Comparison of ENCODE assay signal across 9 mouse cellular contexts in genomic region chr4:57904638-57905037, GRCm38 (mm10). TPM values are rescaled to one million over a fixed set of nuclear protein-coding genes. Genes with fewer than 3 reads are reported as not detected.
DNase-seq lines count a peak whose midpoint lies in the region; ATAC-seq and TF ChIP-seq lines count a peak whose summit lies in the region.
"Had no signal": no experiment of that assay in that cellular context is flagged by ENCODE, and none has a peak within 500 bp of the region (broad histone marks: within the 10 kb centered on the region; RNA-seq: fewer than 3 reads in every experiment).

No protein-coding gene starts in this region.

- intact Hi-C loops in heart, postnatal 10 days (cut with DNase I), result loop anchor here (1.0 to 10.0 kb wide), 3 partner anchors 233 to 532 kb away; no protein-coding TSS in a partner anchor

- H3K36me3 ChIP-seq in heart, embryonic 15.5 days, result no peaks in the 10 kb centered on the region
- no peaks in the 10 kb centered on the region for H3K36me3 ChIP-seq in kidney, adult 2 months (ENCODE audit: control insufficient read depth, insufficient read depth, low read length)
- no peaks in the 10 kb centered on the region for H3K36me3 ChIP-seq in midbrain, embryonic 13.5 days

- 0 out of 2 replicates have a peak, but pooled peaks cover 3% of the 10 kb centered on the region for H3K27me3 ChIP-seq in heart, embryonic 15.5 days
- H3K27me3 ChIP-seq in kidney, adult 2 months (replicated peaks; ENCODE audit: control insufficient read depth, insufficient read depth, low read length), result no peaks in the 10 kb centered on the region
- H3K27me3 ChIP-seq in midbrain, embryonic 13.5 days, result no peaks in the 10 kb centered on the region

- H3K27ac ChIP-seq in heart, embryonic 15.5 days, result no peak overlapping the region
- H3K27ac ChIP-seq in kidney, adult 2 months (ENCODE audit: insufficient read depth, low read depth, low read length), result no peak overlapping the region
- H3K27ac ChIP-seq in midbrain, embryonic 13.5 days, result no peak overlapping the region
- H3K27ac ChIP-seq: macrophage had no signal

- no peak for DNase-seq in heart, postnatal 10 days
- DNase-seq in brain, adult 2 months (ENCODE audit: low read depth, low spot score), result peak; percentile 18
- peak; percentile 77 for DNase-seq in kidney, adult 2 months
- no peak for DNase-seq in heart, adult 9 months (ENCODE audit: low spot score in 2 of 2)
- no peak for DNase-seq in spleen, adult 18-20 months
- DNase-seq in right cerebral cortex, postnatal 36 days (ENCODE audit: low spot score in 2 of 2), result no peak

- WGBS in heart, embryonic 15.5 days, result 32% methylated on average over 9 of the region's 9 CpGs
- WGBS in kidney, adult 2 months, result 18% methylated on average over 8 of the region's 9 CpGs
- WGBS in midbrain, embryonic 13.5 days, result 24% methylated on average over 9 of the region's 9 CpGs

- TF ChIP-seq CTCF in kidney, adult 2 months (conservative IDR thresholded peaks at IDR 0.05; ENCODE audit: insufficient read depth, insufficient read length, low read depth, low read length), result no peak

- no peak overlapping the region for H3K4me3 ChIP-seq in heart, embryonic 15.5 days
- no peak overlapping the region for H3K4me3 ChIP-seq in kidney, adult 2 months (ENCODE audit: insufficient read depth, low read depth, low read length)
- no peak overlapping the region for H3K4me3 ChIP-seq in midbrain, embryonic 13.5 days (replicated peaks)

- peaks cover 11% of the 10 kb centered on the region; the same call in 1 of the 2 replicates for H3K4me1 ChIP-seq in heart, embryonic 15.5 days (replicated peaks)
- no peaks in the 10 kb centered on the region for H3K4me1 ChIP-seq in kidney, adult 2 months (ENCODE audit: control insufficient read depth, insufficient read depth, low read length)
- 0 out of 2 replicates have a peak, but pooled peaks cover 3% of the 10 kb centered on the region for H3K4me1 ChIP-seq in midbrain, embryonic 13.5 days (replicated peaks)

- TF ChIP-seq POLR2A in kidney, adult 2 months (IDR thresholded peaks at IDR 0.05; ENCODE audit: low read depth, low read length), result no peak

- H3K9me3 ChIP-seq in heart, embryonic 15.5 days (replicated peaks), result no peaks in the 10 kb centered on the region
- no peaks in the 10 kb centered on the region for H3K9me3 ChIP-seq in midbrain, embryonic 13.5 days

- ATAC-seq in heart, embryonic 15.5 days (replicated peaks; ENCODE audit: insufficient number of reproducible peaks, insufficient read depth, low FRiP score, low read depth), result peak; percentile 39; the same call in 1 of the 2 replicates
- ATAC-seq in midbrain, embryonic 13.5 days, result peak; percentile 22

- H3K4me2 ChIP-seq in heart, embryonic 15.5 days, result no peak overlapping the region
- no peak overlapping the region for H3K4me2 ChIP-seq in midbrain, embryonic 13.5 days (replicated peaks)

- no peak overlapping the region for H3K9ac ChIP-seq in heart, embryonic 15.5 days
- H3K9ac ChIP-seq in midbrain, embryonic 13.5 days (replicated peaks), result no peak overlapping the region

RNA-seq across cellular contexts. Expression of gene D630039A03Rik, which starts 11.5 kb away (rescaled TPM):
- 0.06 and 0.38 TPM in 2 replicates for polyA plus RNA-seq in heart, embryonic 15.5 days (2015; fragmentation: Nextera tagmentation; extraction: Ambion mirVana)
- under 1 TPM; 0.19 to 0.20 TPM for total RNA-seq in heart, postnatal 10 days (2021)
- polyA plus RNA-seq in kidney, adult 2 months (2012; rRNA removed), result 17.8 and 19.8 TPM in 2 replicates
- polyA plus RNA-seq in midbrain, embryonic 13.5 days (2015; fragmentation: Nextera tagmentation; extraction: Ambion mirVana), result not detected in 2 replicates
- polyA plus RNA-seq: macrophage had no signal

RNA-seq across cellular contexts. Expression of gene Txn1, which starts 51.6 kb away (rescaled TPM):
- polyA plus RNA-seq in heart, embryonic 15.5 days (2015; fragmentation: Nextera tagmentation; extraction: Ambion mirVana), result 257 and 284 TPM in 2 replicates
- 100 to 1,000 TPM; 161 to 178 TPM for total RNA-seq in heart, postnatal 10 days (2021)
- 296 and 377 TPM in 2 replicates for polyA plus RNA-seq in kidney, adult 2 months (2012; rRNA removed)
- polyA plus RNA-seq in midbrain, embryonic 13.5 days (2015; fragmentation: Nextera tagmentation; extraction: Ambion mirVana), result 279 and 303 TPM in 2 replicates

Comparison
In these comparisons a context has a peak if more than half of its experiments do, and no peak if none do; other contexts are left out.
1. DNase-seq: peak in brain, adult 2 months (single experiment) and kidney, adult 2 months (single experiment); none in heart, postnatal 10 days (0 of 2), heart, adult 9 months (0 of 2), spleen, adult 18-20 months (0 of 2) and right cerebral cortex, postnatal 36 days (0 of 2).
2. RNA of gene D630039A03Rik, which starts 11.5 kb away (polyA plus RNA-seq): 17.8 to 19.8 TPM in kidney, adult 2 months; 0.06 to 0.38 TPM in heart, embryonic 15.5 days and not detected in midbrain, embryonic 13.5 days; every median in the first group is over 10 times any median in the second.